Mouse (Mus musculus) spleen, adult 12 weeks (tissue): ENCODE measurements around the gene 4932415D10Rik.

Source experiments
- DNase-seq: peaks from one replicate; pipeline ENCODE4 v3.0.0; 2022; ENCODE audit warnings: low spot score

Gene 4932415D10Rik

DNA sequence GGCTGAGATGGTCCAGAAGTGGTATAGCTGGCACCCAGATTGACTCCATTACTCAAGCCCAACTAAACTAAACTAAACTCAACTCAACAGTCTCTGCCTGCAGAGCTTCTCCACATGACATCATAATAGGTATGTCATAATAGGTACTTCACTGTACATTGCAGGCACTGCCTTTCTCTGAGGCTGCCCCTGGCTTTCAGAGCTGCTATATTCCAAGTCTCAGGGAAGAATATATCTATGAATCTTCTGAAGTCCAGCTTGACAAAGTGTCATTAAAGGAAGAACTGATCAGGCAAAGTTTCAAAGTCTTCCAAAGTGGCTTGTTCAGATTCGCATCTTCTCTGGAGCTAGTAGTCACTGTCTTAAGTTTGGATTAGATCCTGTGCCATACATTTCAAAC lies at the start of gene 4932415D10Rik:
Gene 4932415D10Rik, minus strand, starts transcription at position 101 of the 400 bp plus-strand sequence.
- DNase-seq = no peak

DNA sequence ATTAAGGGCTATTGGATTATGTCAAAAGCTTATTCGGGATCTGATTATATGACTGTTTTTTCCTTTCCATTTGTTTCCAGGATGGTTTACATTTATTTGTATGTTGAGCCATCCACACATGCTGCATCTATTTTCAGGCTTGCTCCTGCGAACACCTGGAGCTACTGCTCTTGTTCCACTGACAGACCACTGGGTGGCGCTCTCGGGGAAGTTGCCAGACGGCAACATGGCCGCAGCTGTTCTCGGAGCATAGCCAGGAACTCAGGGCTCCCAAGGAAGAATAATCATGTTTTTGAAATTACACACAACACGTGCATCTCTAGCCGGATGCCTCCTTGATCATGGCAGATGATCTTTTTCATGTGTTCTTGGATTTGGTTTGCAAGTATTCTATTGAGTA lies 45.5 kb upstream of the 4932415D10Rik start:
- DNase-seq = no peak

DNA sequence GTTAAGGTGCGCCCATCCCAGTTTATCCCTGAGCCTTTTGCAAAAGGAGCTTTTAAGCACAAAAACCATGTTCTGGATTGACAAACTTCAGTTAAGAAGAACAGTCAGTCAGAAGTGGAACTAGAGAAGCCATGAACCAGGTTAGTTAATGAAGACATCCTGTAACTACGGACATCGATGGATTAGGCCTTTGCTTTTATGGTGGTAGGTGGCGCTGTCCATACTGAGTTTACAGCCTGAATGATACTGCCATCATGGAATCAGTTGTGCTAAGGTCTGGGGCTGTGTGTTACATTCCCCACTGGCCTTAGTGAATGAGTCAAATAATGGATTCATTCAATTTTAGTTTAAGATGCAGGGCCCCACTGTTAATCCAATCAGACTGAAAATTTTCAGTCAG lies 39.0 kb upstream of the 4932415D10Rik start:
- DNase-seq = no peak

DNA sequence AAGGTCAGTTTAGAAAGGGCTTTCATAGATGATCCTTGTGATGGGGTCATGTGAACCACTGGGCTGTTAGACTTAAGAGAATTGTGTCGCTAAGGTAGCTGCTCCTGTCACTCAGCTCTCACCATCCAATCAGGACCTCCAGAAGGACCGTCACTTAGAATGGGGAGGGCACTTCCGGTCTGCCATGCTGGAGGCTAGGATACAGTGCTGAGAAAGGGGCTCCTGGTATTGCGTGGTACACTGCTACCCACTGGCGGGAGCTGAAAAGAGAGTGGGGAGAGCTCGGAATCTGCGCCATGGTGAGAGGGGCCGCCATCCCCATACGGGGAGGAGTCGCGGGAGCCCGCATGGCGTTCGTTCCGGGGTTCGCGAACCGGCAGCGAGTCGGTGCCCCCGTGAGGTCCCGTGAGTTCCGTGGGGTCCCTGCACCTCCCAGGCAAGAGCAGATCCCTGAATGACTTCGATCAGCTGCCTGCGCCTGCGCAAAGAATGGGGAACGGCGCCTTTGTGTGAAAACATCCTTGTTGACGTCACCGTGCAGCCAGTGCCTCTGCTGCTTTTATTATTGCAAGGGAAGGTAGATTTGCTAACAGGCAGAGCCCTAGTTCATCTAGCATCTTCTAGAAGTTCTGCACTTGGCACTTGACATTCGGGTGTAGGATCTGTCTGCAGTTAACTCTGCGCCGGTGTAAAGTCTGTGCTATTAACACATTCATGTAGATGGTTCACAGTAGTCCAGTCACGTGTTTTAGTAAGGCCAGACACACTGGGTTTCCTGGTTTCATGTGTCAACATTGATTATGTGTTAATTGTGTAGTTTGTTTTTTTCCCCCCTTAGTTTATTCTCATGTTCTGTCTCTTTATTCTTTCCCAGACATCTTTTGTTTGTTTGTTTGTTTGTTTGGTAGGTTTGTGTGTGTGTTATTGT lies 38.0 kb upstream of the 4932415D10Rik start, which contains the start of gene Gm4924:
Gene Gm4924, plus strand, starts transcription at position 173 of the 928 bp plus-strand sequence.
- peak; percentile 56 for DNase-seq

DNA sequence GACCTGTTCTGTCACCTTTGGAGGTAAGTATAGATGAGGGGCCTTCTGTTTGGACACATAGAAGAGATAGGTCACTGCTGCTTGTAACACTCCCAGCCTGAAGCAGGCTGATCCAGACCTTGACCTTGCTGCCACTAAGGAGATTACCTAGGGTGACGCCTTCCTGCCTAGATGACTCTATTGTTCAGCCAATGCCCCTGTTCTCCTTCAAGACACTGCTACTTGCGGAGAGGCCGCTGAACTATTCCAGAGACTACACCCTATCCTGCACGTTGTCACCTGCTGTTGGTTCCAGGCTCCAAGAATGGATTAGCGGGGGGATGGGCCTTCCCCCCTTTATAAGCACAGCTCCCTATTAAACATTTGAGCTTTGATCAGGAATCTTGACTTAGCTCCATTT lies 13.4 kb upstream of the 4932415D10Rik start:
- DNase-seq = no peak

DNA sequence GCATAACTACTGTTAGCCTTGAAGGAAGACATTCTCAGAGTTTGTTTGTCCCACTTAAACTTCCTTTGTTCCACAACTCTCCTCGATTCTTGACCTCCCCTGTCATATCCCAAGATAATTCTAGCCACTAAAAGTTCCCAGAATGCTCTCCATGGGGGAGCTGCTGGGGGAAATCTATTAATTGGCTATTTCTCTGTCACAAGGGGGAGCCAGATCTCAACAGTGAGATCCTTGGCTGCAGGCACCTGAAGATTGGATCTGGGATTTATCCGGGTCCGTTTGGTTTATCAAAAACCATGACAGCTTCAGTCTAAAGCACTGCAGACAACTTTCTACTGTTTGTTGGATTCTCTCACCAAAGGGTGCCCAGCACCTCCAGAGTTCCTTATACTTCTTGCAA lies 3.8 kb upstream of the 4932415D10Rik start:
- no peak for DNase-seq

DNA sequence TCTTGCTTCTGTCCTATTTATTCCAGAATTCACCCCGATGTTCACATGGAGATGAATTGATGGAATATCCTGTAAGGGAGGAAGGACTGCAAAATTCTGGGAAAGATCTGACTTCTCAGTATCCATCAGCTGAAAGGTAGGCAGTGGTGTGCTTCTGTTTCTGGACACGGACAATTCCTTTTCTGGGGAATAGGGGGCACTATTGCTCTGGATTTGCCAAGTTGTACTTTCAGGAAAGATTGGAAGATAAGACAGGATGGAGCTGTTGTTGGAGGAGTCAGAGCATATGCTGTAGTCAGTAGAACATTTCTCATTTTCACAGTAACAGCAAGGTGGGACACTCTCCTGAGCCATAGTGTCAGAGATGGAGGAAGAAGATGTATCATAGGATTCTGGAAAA lies 19.9 kb downstream of the 4932415D10Rik start:
- no peak for DNase-seq

DNA sequence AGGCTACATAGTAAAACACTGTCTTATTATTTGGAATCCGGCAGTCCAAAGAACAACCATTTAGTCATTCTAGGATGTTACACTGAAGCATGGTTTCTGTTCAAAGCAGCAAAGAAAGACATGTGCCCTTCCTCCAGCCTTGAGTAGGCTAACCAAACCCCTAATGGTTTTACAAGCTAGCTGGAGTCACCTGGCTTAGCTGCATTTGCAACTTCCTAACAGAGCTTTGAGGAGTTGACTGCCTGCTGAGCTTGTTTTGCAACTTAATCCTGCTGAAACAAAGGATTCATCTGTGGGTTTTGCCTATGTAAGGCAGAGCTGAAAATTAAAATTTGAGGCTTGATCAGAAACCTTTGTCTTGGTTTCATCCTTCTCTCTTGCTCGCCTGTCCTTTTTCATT lies 59.1 kb downstream of the 4932415D10Rik start:
- DNase-seq = no peak

DNA sequence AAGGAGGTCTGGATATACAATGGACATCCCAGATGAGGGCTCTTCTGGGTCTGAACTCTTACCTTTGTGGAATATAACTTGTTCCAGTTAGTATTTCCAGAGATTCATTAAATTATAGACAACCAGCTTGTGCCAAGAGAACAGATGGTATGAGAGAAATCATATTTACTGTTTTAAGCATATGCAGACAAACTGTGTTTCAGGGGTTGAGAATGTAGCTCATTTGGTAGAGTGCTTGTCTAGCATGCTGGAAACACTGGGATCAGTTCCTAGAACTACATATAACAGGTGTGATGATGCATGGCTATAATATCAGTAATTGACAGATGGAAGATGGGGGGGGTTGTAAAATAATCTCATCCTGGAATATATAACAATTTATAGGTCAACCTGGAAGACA lies 71.4 kb downstream of the 4932415D10Rik start:
- no peak for DNase-seq

DNA sequence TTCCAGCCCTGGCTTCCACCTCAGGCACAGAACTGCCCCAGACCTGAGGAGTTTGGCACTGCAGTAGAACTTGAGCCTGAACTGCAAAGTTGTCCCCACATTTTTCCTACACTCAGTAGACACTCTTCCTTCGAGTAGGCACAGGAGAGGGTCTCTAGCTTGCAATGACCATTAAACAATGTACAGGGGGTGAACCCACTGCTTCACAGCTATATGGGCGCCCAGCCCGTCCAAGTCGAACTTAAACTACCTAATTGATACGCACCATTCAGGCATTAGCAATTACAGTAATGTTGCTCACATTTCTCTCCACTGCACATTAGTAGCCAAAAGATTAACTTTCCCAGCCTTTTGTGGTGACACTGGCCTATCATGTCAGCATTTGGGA lies 75.0 kb downstream of the 4932415D10Rik start:
- DNase-seq = no peak

DNA sequence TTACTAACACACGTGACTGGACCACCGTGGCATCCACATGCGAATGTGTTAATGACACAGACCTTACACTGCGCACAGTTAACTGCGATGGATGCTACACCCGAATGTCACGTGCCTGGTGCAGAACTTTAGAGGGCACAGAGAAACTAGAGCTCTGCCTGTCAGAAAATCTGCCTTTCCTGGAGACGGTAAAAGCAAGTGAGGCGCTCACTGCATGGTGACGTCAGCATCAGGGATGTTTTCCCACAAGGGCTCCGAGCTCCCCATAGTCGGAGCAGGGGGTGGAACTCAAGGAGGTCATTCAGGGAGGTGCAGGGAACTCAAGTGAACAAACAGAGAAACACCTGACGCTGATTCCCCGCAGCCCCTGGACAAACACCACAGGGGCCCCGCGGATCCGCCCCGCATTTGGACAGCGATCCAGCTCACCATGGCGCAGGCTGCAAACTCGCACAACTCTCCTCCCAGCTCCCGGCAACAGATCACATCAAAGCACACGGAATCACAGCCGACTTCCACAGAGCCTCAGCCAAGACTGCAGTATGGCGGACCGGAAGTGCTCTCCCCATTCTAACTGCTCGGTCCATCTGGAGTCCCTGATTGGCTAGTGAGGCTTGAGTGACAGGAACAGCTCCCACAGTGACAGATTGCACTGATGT lies 75.5 kb downstream of the 4932415D10Rik start, which contains the start of gene Zfp938:
Gene Zfp938, minus strand, starts transcription at position 539 of the 659 bp plus-strand sequence.
- peak; percentile 31 for DNase-seq
